Comparison of ENCODE assay signal across 9 mouse cellular contexts in the genomic region with DNA sequence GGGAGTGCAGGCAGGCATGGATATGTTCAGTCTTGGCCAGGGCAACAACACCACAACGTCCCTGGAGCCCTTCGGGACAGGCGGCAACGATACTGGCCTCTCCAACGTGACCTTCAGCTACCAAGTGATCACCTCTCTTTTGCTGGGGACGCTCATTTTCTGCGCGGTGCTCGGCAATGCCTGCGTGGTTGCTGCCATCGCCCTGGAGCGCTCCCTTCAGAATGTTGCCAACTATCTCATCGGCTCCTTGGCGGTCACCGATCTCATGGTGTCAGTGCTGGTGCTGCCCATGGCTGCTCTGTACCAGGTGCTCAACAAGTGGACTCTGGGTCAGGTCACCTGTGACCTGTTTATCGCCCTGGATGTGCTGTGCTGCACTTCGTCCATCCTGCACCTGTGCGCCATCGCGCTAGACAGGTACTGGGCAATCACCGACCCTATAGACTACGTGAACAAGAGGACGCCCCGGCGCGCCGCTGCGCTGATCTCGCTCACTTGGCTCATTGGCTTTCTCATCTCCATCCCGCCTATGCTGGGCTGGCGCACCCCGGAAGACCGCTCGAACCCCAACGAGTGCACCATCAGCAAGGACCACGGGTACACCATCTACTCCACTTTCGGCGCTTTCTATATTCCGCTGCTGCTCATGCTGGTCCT. TPM values are rescaled to one million over a fixed set of nuclear protein-coding genes. Genes with fewer than 3 reads are reported as not detected.
A peak's percentile ranks its signal among the peaks of the same experiment; 100 is the strongest.
DNase-seq lines count a peak whose midpoint lies in the region; ATAC-seq and TF ChIP-seq lines count a peak whose summit lies in the region.
"Had no signal": no experiment of that assay in that cellular context is flagged by ENCODE, and none has a peak within 500 bp of the region (broad histone marks: within the 10 kb centered on the region; RNA-seq: fewer than 3 reads in every experiment).

No protein-coding gene starts in this region.

- H3K9me3 ChIP-seq in megakaryocyte, embryonic 14.5 days: peaks cover 9% of the 10 kb centered on the region; the same call in 1 of the 2 replicates
- no peaks in the 10 kb centered on the region for H3K9me3 ChIP-seq in limb, embryonic 14.5 days (ENCODE audit: control insufficient read depth, low read length)

- ATAC-seq in megakaryocyte, adult 5-6 weeks (ENCODE audit: poor library complexity, severe bottlenecking): no peak
- no peak for ATAC-seq in limb, embryonic 14.5 days (ENCODE audit: low FRiP score, low read depth)

- no peak overlapping the region for H3K27ac ChIP-seq in limb, embryonic 14.5 days (replicated peaks; ENCODE audit: low read depth, low read length)

- no peak for TF ChIP-seq POLR2A in limb, embryonic 14.5 days (IDR thresholded peaks at IDR 0.05; ENCODE audit: borderline replicate concordance, extremely low read depth, insufficient read depth, insufficient read length)

- H3K4me3 ChIP-seq in megakaryocyte, embryonic 14.5 days (replicated peaks): peak overlapping the region; percentile 50
- 0 out of 2 replicates have a peak overlapping the region, but pooled peaks have one; percentile 10 for H3K4me3 ChIP-seq in limb, embryonic 14.5 days (replicated peaks; ENCODE audit: low read length)

- peak; percentile 51 to 64 for DNase-seq in frontal cortex, postnatal 36 days (ENCODE audit: low spot score in 2 of 2)
- DNase-seq in limb, embryonic 14.5 days (ENCODE audit: low spot score): no peak
- peak; percentile 22 to 23 for DNase-seq in right cerebral cortex, postnatal 36 days (ENCODE audit: low spot score in 2 of 2)
- no peak for DNase-seq in adrenal gland, postnatal 14 days
- DNase-seq in embryo, embryonic 9.5 days (ENCODE audit: extremely low spot score): no peak
- no peak for DNase-seq in urinary bladder, postnatal 10 days (ENCODE audit: low spot score)

- peaks cover 38% of the 10 kb centered on the region for H3K27me3 ChIP-seq in megakaryocyte, embryonic 14.5 days (replicated peaks)
- peaks cover 41% of the 10 kb centered on the region for H3K27me3 ChIP-seq in limb, embryonic 14.5 days (ENCODE audit: control insufficient read depth, insufficient read depth, low read length)

- 1% methylated on average over 39 of the region's 39 CpGs for WGBS in limb, embryonic 14.5 days

- peak overlapping the region; percentile 21; the same call in 1 of the 2 replicates for H3K4me2 ChIP-seq in limb, embryonic 14.5 days (replicated peaks; ENCODE audit: low read depth, low read length, severe bottlenecking)

- peaks cover 12% of the 10 kb centered on the region; the same call in 1 of the 2 replicates for H3K4me1 ChIP-seq in megakaryocyte, embryonic 14.5 days
- no peaks in the 10 kb centered on the region for H3K4me1 ChIP-seq in limb, embryonic 14.5 days (ENCODE audit: control insufficient read depth, insufficient read depth, low read length)

- no peaks in the 10 kb centered on the region for H3K36me3 ChIP-seq in megakaryocyte, embryonic 14.5 days (replicated peaks; ENCODE audit: low read length)
- H3K36me3 ChIP-seq in limb, embryonic 14.5 days (ENCODE audit: control insufficient read depth, insufficient read depth, low read length): no peaks in the 10 kb centered on the region

- H3K9ac ChIP-seq in limb, embryonic 14.5 days (ENCODE audit: low read depth, low read length, severe bottlenecking): no peak overlapping the region

RNA-seq across cellular contexts. Expression of a gene that starts 0.9 kb away (rescaled TPM):
- not detected in 2 replicates for polyA plus RNA-seq in megakaryocyte, embryonic 14.5 days (2012; ENCODE audit: insufficient read depth, low replicate concordance)
- not detected in 2 replicates for total RNA-seq in megakaryocyte, adult 5-6 weeks (2015)
- total RNA-seq in megakaryocyte, adult 5-6 weeks (2017): not detected in 2 replicates
- 0.08 and 0.10 TPM in 2 replicates for polyA plus RNA-seq in limb, embryonic 14.5 days (2012; rRNA removed)
- polyA plus RNA-seq in limb, embryonic 14.5 days (2014; fragmentation: Nextera tagmentation; extraction: Ambion mirVana): 0.10 and 0.14 TPM in 2 replicates
- total RNA-seq in adrenal gland, postnatal 14 days (2021): not detected in 2 replicates
- total RNA-seq: hematopoietic stem cell, adult 5-6 weeks had no signal

Comparison
In these comparisons a context has a peak if more than half of its experiments do, and no peak if none do; other contexts are left out.
1. DNase-seq: peak in frontal cortex, postnatal 36 days (2 of 2) and right cerebral cortex, postnatal 36 days (2 of 2); none in limb, embryonic 14.5 days (single experiment), adrenal gland, postnatal 14 days (single experiment), embryo, embryonic 9.5 days (single experiment) and urinary bladder, postnatal 10 days (single experiment).